Mouse (Mus musculus) kidney, adult 11 months (tissue): ENCODE data around the gene Rab42.
"Not testable (repeated sequence)": the region's sequence is repeated elsewhere in the genome, so short reads cannot be mapped to it uniquely, and the experiment has no call there.

Experiments
- DNase-seq: peaks from one replicate; pipeline ENCODE4 v3.0.0; 2022

Gene Rab42

GRCm38 (mm10) chr4:132311209-132311608 is 8.0 kb upstream of the Rab42 start:
- no peak for DNase-seq

GRCm38 (mm10) chr4:132309849-132310472 is 6.8 kb upstream of the Rab42 start:
- peak; percentile 48 for DNase-seq

GRCm38 (mm10) chr4:132309140-132309848 is 6.1 kb upstream of the Rab42 start:
- DNase-seq = no peak

DNA sequence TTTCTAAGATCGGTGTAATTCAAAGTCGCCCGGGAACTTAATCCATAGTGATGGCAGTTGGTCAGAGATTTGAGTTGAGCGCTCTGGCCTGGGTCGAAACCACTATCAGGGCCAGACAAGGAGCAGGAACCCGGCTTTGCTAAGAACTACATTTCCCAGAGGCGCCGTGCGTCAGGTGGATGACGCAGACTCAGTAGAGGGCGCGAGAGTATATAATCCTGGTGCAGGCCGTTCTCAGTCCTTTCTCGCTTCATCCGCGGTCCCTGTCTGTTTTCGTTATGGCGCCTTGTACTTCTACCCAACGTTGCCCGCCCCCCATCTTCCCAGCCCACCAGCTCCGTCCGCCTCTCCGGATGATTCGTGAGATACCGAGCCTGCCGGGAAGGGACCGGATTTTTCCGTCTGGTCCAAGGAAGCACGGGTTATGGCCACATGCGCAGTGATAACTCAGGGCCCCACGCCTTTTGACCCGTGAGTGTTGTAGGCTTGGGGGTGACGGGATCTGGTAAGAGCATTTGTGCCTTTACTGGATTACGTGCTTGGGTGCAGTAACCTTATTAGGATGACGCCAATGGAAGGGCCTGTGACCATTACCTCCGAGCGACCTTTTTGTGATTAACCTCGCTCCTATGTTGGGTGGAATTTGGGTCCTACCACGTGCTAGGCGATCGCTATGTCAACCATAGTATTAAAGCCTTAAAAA is 5.4 kb upstream of the Rab42 start:
- peak; percentile 91 for DNase-seq

DNA sequence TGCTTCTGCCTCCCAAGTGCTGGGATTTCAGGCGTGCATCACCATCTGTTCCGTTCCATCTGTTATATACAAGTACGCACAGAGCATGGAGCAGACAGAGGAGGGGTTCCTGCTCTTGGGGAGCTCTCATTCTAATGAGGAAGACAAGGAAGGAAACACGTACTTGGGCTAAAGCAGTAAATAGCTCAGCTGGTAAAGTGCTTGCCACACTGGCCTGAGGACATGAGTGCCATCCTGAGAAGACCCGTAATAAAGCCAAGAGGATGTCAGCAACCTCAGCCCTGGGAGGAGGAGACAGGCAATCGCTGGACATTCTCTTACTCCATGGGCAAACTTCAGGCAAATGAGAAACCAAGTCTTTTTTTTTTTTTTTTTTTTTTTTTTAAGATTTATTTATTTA is 2.8 kb upstream of the Rab42 start:
- no peak for DNase-seq

GRCm38 (mm10) chr4:132305276-132305675 is 2.1 kb upstream of the Rab42 start:
- peak; percentile 76 for DNase-seq

DNA sequence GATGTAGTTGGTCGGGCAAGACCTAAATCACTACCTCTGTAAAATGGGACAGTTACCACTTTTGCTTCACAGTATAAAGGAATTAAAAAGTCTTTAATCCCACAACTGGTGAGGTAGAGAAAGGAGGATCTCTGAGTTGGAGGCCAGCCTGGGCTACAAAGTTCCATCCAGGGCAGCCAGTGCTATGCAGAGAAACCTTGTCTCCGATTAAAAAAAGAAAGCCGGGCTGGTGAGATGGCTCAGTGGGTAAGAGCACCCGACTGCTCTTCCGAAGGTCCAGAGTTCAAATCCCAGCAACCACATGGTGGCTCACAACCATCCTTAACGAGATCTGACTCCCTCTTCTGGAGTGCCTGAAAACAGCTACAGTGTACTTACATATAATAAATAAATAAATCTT is 299 bp upstream of the Rab42 start:
- not testable (repeated sequence) for DNase-seq

DNA sequence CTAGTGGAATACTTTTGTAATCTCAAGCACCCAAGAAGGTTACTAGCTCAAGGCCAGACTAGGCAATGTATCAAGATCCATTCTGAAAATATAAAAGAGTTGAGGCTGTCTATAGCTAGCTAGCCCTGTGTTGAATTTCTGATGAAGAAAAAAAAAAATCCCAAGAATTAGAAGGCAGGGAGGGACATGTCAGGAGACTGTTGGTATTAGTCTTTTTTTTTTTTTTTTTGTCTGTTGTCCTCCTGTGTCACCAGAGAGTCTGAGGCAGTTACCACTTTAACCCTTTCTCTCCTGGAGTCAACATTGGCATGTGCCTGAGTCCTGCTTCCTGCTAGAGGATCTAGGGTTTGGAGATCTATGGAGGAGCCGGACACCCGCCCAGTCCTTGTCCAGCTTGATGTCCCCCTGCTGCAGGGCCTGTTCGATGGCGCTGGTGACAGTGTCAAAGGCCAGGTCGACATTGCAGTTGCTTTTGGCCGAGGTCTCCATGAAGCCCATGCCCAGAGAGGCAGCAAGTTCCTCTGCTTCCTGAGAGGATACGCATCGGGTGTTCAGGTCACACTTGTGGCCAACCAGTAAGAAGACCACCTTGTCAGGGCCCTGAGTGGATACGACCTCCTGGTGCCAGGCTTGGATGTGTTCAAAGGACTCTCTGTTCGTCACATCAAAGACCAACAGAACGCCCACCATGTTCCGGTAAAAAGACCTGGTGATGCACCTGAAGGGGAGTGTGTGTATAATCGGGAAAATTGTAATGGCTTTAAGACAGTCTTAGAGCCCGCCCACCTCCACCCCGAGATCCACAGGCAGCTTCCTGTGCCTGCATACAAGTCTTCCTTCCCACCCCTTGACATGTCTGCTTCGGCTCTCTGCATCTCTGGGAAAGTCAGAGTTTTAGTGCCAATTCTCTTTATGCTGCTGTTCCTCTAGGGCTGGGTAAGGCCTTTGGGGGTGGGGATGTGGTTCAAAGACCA is 933 bp downstream of the Rab42 start:
- no peak for DNase-seq

GRCm38 (mm10) chr4:132301486-132301885 is 1.7 kb downstream of the Rab42 start:
- DNase-seq = no peak

GRCm38 (mm10) chr4:132299849-132300248 is 3.3 kb downstream of the Rab42 start:
- no peak for DNase-seq

DNA sequence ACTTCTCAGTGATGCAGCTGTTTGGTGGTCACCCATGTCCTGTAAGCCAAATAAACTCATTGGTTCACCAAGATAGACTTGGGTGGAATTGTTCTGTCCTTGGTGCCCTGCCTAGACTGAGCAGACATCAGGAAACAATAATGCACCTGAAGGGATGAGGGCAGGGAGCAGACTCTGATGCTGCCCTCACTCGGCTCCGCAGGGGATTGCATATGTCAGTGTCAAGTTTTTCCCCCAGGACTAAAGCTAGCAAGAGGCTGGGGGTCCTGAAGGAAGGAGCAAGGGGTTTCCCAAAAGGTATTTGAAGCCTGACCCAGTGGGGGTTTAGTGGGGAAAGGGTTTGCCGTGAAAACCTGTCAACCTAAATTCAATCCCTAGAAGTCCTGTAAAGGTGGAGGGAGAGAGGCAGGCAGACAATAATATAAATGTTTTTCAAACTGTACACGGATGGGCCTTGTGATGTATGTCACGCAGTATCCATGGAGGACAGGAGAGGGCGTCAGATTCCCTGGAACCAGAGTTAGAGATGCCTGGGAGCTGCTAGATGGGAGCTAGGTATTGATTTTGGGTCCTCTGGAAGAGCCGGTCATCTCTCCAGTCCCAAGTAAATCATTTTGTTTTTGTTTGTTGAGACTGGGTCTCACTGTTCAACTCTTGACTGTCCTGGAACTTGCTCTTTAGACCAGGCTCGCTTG is 7.3 kb downstream of the Rab42 start:
- DNase-seq = no peak

GRCm38 (mm10) chr4:132293682-132294240 is 9.4 kb downstream of the Rab42 start:
- peak; percentile 58 for DNase-seq

- no peak for DNase-seq
Measured at GRCm38 (mm10) chr4:132292988-132293387, 10.2 kb downstream of the Rab42 start.

DNA sequence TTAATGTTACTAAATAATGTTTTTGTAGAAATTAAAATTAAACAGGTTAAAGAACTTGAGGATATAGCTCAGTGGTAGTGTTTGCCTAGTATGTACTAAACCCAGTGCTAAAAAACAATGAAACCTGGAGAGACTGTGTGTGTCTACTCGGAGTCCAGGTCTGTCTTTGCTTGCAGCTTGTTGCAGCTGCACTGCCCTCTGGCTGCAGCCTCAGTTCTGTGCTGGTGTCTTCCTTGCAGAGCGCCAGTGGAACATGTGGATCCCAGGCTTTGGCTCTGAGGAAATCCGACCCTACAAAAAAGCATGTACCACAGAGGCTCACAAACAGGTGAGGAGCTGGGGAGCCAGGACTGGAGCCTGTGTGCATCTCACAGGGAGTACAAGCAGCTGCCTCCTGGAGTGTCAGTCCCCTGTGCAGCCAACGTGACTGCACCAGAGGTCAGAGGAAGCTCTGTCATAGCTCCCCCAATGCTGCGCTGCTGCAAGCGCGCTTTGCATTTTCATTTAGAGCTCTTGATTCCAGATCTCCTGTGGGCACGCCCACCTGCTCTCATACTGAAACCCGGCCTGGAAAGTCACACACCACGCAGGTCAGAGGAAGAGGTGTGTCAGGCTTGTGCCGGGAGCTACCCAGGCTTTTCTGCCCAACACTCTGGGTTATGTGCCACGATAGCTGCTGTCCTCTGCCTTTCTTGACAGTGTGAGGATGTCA is 11.4 kb downstream of the Rab42 start:
- no peak for DNase-seq

DNA sequence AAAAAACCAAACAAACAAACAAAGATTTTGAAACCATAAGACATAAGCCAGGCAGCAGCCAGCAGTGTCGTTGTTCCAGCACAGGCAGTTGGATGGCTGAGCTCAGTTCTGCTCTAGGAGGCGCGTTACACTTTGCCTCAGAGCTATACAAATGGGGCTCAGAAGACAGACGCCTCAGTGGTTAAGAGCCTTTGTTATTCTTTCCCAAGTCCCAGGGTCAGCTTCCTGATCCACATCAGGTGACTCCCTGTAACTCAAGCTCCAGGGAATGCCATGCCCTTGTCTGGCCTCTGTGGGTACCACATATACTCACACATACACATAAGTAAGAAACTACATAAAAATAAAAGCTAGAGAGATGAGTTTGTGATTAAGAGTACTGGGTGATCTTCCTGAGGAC is 12.1 kb downstream of the Rab42 start:
- no peak for DNase-seq

GRCm38 (mm10) chr4:132288840-132289239 is 14.3 kb downstream of the Rab42 start:
- not testable (repeated sequence) for DNase-seq

GRCm38 (mm10) chr4:132275949-132276348 is 27.2 kb downstream of the Rab42 start:
- no peak for DNase-seq

DNA sequence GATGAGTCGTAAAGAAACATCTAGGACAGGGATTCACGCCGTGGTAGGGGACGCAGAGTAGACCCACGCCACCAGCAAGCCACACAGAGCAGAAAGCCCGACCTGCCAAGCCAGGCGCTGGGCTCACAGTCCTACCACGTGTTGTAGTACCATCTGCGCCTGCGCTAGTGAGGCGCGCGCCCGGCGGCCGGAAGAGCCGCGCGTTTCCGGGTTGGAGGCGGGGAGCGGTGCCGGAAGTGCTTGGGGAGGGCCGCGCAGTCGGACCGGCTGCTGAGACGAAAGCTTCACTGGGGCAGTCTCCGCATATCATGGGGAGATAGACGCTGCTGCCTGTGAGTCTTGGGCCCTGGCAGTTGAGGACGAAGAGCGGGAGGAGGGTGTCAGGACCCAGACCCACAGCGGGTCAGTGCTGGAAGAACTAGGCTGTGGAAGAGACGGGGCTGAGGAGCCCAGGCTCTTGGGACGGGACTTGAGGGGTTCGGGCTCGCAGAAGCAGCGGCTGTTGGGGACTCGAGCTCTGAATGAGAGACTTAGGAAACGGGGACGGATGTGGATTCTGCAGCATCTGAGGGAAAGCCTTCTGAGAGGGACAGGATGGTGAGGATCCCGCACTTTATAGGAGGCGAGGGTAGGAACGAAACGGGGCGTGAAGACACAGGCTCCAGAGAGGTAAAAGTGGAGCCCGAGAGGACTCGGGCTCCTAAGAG is 28.9 kb downstream of the Rab42 start, which contains the start of gene Taf12:
TSS of gene Taf12 (plus strand) at position 220 of the 707 bp plus-strand sequence.
- DNase-seq = peak; percentile 92

GRCm38 (mm10) chr4:132273166-132273565 is 30.0 kb downstream of the Rab42 start:
- DNase-seq = no peak
